Mouse (Mus musculus) hindbrain, embryonic 13.5 days (tissue): Measurements from ENCODE around the gene Slc35a3. TPM values are rescaled to one million over a fixed set of nuclear protein-coding genes. Genes with fewer than 3 reads are reported as not detected.
"Not testable (repeated sequence)": the region's sequence is repeated elsewhere in the genome, so short reads cannot be mapped to it uniquely, and the experiment has no call there.

ENCODE experiments used
- ATAC-seq: fragments of 200-750 bp; cut with Nextera tagmentation; 2 replicates; pipeline ENCODE4 v1.8.0; 2017; ENCODE audit warnings: moderate TSS enrichment; ENCODE audit not compliant: low FRiP score
- H3K27ac ChIP-seq: fragments of 300-500 bp; sonication (generic); 2 replicates; pipeline ENCODE4 v1.5.1; 2015; ENCODE audit warnings: inconsistent platforms, mild to moderate bottlenecking, moderate library complexity
- H3K27me3 ChIP-seq: fragments of 300-500 bp; sonication (generic); 2 replicates; pipeline ENCODE4 v1.6.1; 2015; ENCODE audit warnings: mild to moderate bottlenecking, inconsistent platforms
- H3K36me3 ChIP-seq: fragments of 300-500 bp; sonication (generic); 2 replicates; pipeline ENCODE4 v1.6.1; 2015; ENCODE audit warnings: mild to moderate bottlenecking, inconsistent platforms
- H3K4me1 ChIP-seq: fragments of 300-500 bp; sonication (generic); replicated peaks from 2 replicates; pipeline ENCODE4 v1.6.1; 2015; ENCODE audit warnings: inconsistent platforms
- H3K4me2 ChIP-seq: fragments of 300-500 bp; sonication (generic); 2 replicates; pipeline ENCODE4 v1.6.1; 2015; ENCODE audit warnings: inconsistent platforms, mild to moderate bottlenecking, moderate library complexity
- H3K4me3 ChIP-seq: fragments of 300-500 bp; sonication (generic); 2 replicates; pipeline ENCODE4 v1.5.1; 2015; ENCODE audit warnings: mild to moderate bottlenecking, inconsistent platforms
- H3K9ac ChIP-seq: fragments of 300-500 bp; sonication (generic); 2 replicates; pipeline ENCODE4 v1.6.1; 2015; ENCODE audit warnings: mild to moderate bottlenecking, inconsistent platforms
- H3K9me3 ChIP-seq: fragments of 300-500 bp; sonication (generic); 2 replicates; pipeline ENCODE4 v1.6.1; 2016; ENCODE audit warnings: inconsistent platforms
- WGBS: fragments of 180-500 bp; shearing (Covaris S2); methylation state at CpG from one replicate; pipeline ENCODE4 v1.1.7; 2015; 5-methylcytosine and 5-hydroxymethylcytosine counted together
- polyA plus RNA-seq: library from polyadenylated mRNA; unstranded; fragments of >200 nt; fragmentation: Nextera tagmentation; extraction: Ambion mirVana; gene quantifications from 2 replicates; pipeline ENCODE4 v1.2.1, GENCODE M21; 2015

Gene Slc35a3
- 6.1 and 7.6 TPM in 2 replicates for polyA plus RNA-seq

GRCm38 (mm10) chr3:116712436-116712881 is at the start of gene Slc35a3:
Slc35a3 (minus strand) TSS chr3:116712831.
- H3K4me2 ChIP-seq, result peak within 1 kb of the TSS; percentile 82
- H3K27me3 ChIP-seq, result peaks cover 16% of the 10 kb centered on the region
- peak within 1 kb of the TSS; percentile 88 for H3K4me3 ChIP-seq
- H3K9me3 ChIP-seq, result no peaks in the 10 kb centered on the region
- H3K27ac ChIP-seq, result peak within 1 kb of the TSS; percentile 23
- H3K36me3 ChIP-seq, result no peaks in the 10 kb centered on the region
- H3K4me1 ChIP-seq, result peaks cover 15% of the 10 kb centered on the region
- ATAC-seq, result peak; percentile 29
- peak within 1 kb of the TSS; percentile 94 for H3K9ac ChIP-seq
- 5% methylated on average over 8 of the region's 8 CpGs for WGBS

GRCm38 (mm10) chr3:116752818-116753217 is 40.2 kb upstream of the Slc35a3 start:
- Histone ChIP-seq H3K36me3 (peaks cover 63% of the 10 kb centered on the region), H3K4me2 (no peak overlapping the region)
- 91% methylated on average over 8 of the region's 8 CpGs for WGBS

GRCm38 (mm10) chr3:116751191-116751860 is 38.7 kb upstream of the Slc35a3 start:
- peak; percentile 71; the same call in 1 of the 2 replicates for ATAC-seq
- Histone ChIP-seq H3K27me3 (no peaks in the 10 kb centered on the region), H3K4me3 (no peak overlapping the region), H3K36me3 (peaks cover 48% of the 10 kb centered on the region), H3K9me3 (no peaks in the 10 kb centered on the region), H3K4me2 (no peak overlapping the region), H3K4me1 (no peaks in the 10 kb centered on the region), H3K9ac (no peak overlapping the region), H3K27ac (no peak overlapping the region)
- 90% methylated on average over 4 of the region's 4 CpGs for WGBS

More at GRCm38 (mm10) chr3:116752818-116753217, 40.2 kb upstream of the Slc35a3 start:
- H3K27me3 ChIP-seq, result no peaks in the 10 kb centered on the region
- no peaks in the 10 kb centered on the region for H3K4me1 ChIP-seq
- H3K9me3 ChIP-seq, result no peaks in the 10 kb centered on the region
- ATAC-seq, result no peak
- H3K9ac ChIP-seq, result no peak overlapping the region
- H3K27ac ChIP-seq, result no peak overlapping the region
- no peak overlapping the region for H3K4me3 ChIP-seq

GRCm38 (mm10) chr3:116748391-116749170 is 36.0 kb upstream of the Slc35a3 start:
- no peak overlapping the region for H3K4me2 ChIP-seq
- no peaks in the 10 kb centered on the region for H3K9me3 ChIP-seq
- H3K9ac ChIP-seq, result no peak overlapping the region
- H3K4me3 ChIP-seq, result no peak overlapping the region
- H3K27ac ChIP-seq, result no peak overlapping the region
- no peaks in the 10 kb centered on the region for H3K4me1 ChIP-seq
- H3K27me3 ChIP-seq, result no peaks in the 10 kb centered on the region
- 57% methylated on average over 8 of the region's 8 CpGs for WGBS
- H3K36me3 ChIP-seq, result peaks cover 51% of the 10 kb centered on the region
- ATAC-seq, result no peak

GRCm38 (mm10) chr3:116747648-116748047 is 35.0 kb upstream of the Slc35a3 start:
- WGBS, result 92% methylated on average over 7 of the region's 7 CpGs
- peaks cover 53% of the 10 kb centered on the region for H3K36me3 ChIP-seq
- not testable (repeated sequence) for H3K4me1 ChIP-seq, H3K4me2 ChIP-seq, H3K4me3 ChIP-seq, H3K9me3 ChIP-seq, ATAC-seq, H3K27me3 ChIP-seq, H3K9ac ChIP-seq, H3K27ac ChIP-seq

GRCm38 (mm10) chr3:116740963-116741362 is 28.3 kb upstream of the Slc35a3 start:
- no peak overlapping the region for H3K27ac ChIP-seq
- WGBS, result 85% methylated on average over 9 of the region's 9 CpGs
- H3K4me2 ChIP-seq, result no peak overlapping the region

GRCm38 (mm10) chr3:116740106-116740505 is 27.5 kb upstream of the Slc35a3 start:
- Histone ChIP-seq H3K4me2 (no peak overlapping the region), H3K9ac (no peak overlapping the region), H3K9me3 (no peaks in the 10 kb centered on the region), H3K27ac (no peak overlapping the region), H3K4me1 (no peaks in the 10 kb centered on the region), H3K27me3 (no peaks in the 10 kb centered on the region), H3K4me3 (no peak overlapping the region), H3K36me3 (peaks cover 23% of the 10 kb centered on the region)
- WGBS, result 93% methylated on average over 5 of the region's 5 CpGs
- no peak for ATAC-seq

More at GRCm38 (mm10) chr3:116740963-116741362, 28.3 kb upstream of the Slc35a3 start:
- no peaks in the 10 kb centered on the region for H3K4me1 ChIP-seq
- no peak overlapping the region for H3K4me3 ChIP-seq
- no peak for ATAC-seq
- peaks cover 28% of the 10 kb centered on the region for H3K36me3 ChIP-seq
- H3K9me3 ChIP-seq, result no peaks in the 10 kb centered on the region
- no peak overlapping the region for H3K9ac ChIP-seq
- H3K27me3 ChIP-seq, result no peaks in the 10 kb centered on the region

GRCm38 (mm10) chr3:116737326-116737731 is 24.7 kb upstream of the Slc35a3 start:
- Histone ChIP-seq H3K4me3 (no peak overlapping the region), H3K9me3 (no peaks in the 10 kb centered on the region), H3K27me3 (no peaks in the 10 kb centered on the region), H3K4me1 (no peaks in the 10 kb centered on the region), H3K4me2 (no peak overlapping the region), H3K9ac (no peak overlapping the region), H3K36me3 (0 out of 2 replicates have a peak, but pooled peaks cover 3% of the 10 kb centered on the region), H3K27ac (no peak overlapping the region)
- no peak for ATAC-seq
- WGBS, result 79% methylated on average over 8 of the region's 8 CpGs

GRCm38 (mm10) chr3:116729483-116730174 is 17.0 kb upstream of the Slc35a3 start:
- no peaks in the 10 kb centered on the region for H3K9me3 ChIP-seq
- 50% methylated on average over 2 of the region's 2 CpGs for WGBS
- H3K9ac ChIP-seq, result no peak overlapping the region
- no peak overlapping the region for H3K4me2 ChIP-seq
- H3K4me3 ChIP-seq, result no peak overlapping the region
- no peak overlapping the region for H3K27ac ChIP-seq
- ATAC-seq, result no peak
- H3K4me1 ChIP-seq, result peaks cover 8% of the 10 kb centered on the region; the same call in 1 of the 2 replicates
- no peaks in the 10 kb centered on the region for H3K27me3 ChIP-seq
- H3K36me3 ChIP-seq, result no peaks in the 10 kb centered on the region

- Histone ChIP-seq H3K27me3 (no peaks in the 10 kb centered on the region), H3K9ac (no peak overlapping the region), H3K4me3 (no peak overlapping the region), H3K36me3 (no peaks in the 10 kb centered on the region), H3K9me3 (no peaks in the 10 kb centered on the region), H3K4me2 (no peak overlapping the region), H3K27ac (no peak overlapping the region), H3K4me1 (peaks cover 8% of the 10 kb centered on the region; the same call in 1 of the 2 replicates)
- 85% methylated on average over 9 of the region's 9 CpGs for WGBS
- no peak for ATAC-seq
These were observed 14.2 kb upstream of the Slc35a3 start for GRCm38 (mm10) chr3:116726807-116727206.

GRCm38 (mm10) chr3:116723496-116724481 is 11.2 kb upstream of the Slc35a3 start:
- no peak for ATAC-seq
- no peaks in the 10 kb centered on the region for H3K4me1 ChIP-seq
- H3K9ac ChIP-seq, result no peak overlapping the region
- no peaks in the 10 kb centered on the region for H3K27me3 ChIP-seq
- no peaks in the 10 kb centered on the region for H3K36me3 ChIP-seq
- no peaks in the 10 kb centered on the region for H3K9me3 ChIP-seq
- H3K4me3 ChIP-seq, result no peak overlapping the region
- no peak overlapping the region for H3K4me2 ChIP-seq
- 51% methylated on average over 10 of the region's 10 CpGs for WGBS
- no peak overlapping the region for H3K27ac ChIP-seq
